Mouse (Mus musculus): ENCODE results near the gene Lrrc55. TPM values are rescaled to one million over a fixed set of nuclear protein-coding genes. Genes with fewer than 3 reads are reported as not detected.

Gene Lrrc55
- total RNA-seq, 2 experiments from 2014 or later, result not detected

DNA sequence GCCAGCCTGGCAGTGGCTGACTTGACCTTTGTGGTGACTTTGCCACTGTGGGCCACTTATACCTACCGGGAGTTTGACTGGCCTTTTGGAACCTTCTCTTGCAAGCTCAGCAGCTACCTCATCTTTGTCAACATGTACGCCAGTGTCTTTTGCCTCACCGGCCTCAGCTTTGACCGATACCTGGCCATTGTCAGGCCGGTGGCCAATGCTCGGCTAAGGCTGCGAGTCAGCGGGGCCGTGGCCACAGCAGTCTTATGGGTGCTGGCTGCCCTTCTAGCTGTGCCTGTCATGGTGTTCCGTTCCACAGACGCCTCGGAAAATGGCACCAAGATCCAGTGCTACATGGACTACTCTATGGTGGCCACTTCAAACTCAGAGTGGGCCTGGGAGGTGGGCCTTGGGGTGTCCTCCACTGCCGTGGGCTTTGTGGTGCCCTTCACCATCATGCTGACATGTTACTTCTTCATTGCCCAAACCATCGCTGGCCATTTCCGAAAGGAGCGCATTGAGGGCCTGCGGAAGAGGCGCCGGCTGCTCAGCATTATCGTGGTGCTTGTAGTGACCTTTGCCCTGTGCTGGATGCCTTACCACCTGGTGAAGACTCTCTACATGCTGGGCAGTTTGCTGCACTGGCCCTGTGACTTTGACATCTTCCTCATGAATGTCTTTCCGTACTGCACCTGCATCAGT lies 60.0 kb downstream of the Lrrc55 start:
- no peak for ATAC-seq (replicated peaks; ENCODE audit: low FRiP score, low TSS enrichment, poor library complexity, severe bottlenecking)

DNA sequence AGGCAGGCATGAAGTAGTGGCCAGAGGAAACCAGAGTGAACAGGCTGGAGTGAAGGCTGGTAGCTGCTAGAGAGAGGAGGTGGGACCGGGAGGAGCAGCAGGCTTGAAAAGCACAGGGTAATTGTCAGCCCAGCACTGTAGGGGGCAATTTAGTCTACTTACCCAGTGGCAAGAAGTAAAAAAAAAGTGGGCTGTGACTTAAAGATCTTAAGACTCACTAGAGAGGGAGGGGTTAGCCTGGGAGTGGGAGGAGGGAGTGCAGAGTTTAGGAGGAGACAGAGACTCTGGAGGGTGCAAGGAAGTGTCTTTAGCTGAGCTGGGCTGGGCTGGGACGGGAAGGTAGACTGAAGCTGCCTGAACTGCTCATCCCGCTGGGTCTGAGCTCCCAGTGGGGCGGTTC lies 60.9 kb downstream of the Lrrc55 start, which contains the start of gene Aplnr:
Gene Aplnr (plus strand): TSS at position 137 of the 400 bp plus-strand sequence.
- ATAC-seq (replicated peaks; ENCODE audit: low FRiP score, low TSS enrichment, poor library complexity, severe bottlenecking), result no peak

DNA sequence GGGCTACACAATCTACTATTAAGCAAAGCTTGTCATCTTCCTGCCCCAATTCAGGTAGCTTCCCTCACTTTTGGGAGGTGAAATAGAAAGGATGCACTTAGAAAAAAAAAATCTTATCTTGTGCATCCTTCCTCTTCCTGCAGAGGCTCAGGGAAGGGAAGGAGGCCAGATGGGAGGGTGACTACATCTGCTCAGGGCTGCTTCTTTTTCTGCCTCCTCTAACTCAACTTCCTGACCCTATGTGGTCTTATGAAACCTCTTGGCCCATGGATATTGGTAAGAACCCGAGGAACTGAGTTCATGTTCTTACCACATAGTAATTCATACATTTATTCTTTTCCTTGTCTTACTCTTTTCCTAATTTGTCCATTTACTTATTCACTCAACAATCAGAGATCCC lies 61.9 kb downstream of the Lrrc55 start:
- ATAC-seq (replicated peaks; ENCODE audit: low FRiP score, low TSS enrichment, poor library complexity, severe bottlenecking), result no peak

DNA sequence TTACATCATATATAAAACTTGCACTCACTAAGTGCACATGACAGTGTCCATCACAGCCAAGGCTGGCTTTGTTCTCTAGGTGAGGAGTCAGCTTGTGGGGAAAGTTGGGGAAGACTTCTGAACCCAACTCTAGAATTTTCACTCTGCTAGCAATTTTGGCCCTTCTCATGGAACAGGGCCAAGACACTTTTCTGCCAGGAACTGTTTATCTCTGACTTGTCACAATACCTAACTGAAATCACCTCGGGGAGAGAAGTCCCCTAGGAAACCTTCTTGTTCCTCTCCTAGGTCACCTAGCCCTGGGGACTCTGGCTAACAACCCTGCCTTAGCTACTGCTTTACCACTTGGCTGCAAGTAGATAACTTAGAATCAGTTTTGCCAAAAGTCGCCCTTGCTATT lies 64.8 kb downstream of the Lrrc55 start:
- peak; percentile 31 for ATAC-seq (replicated peaks; ENCODE audit: low FRiP score, low TSS enrichment, poor library complexity, severe bottlenecking)

DNA sequence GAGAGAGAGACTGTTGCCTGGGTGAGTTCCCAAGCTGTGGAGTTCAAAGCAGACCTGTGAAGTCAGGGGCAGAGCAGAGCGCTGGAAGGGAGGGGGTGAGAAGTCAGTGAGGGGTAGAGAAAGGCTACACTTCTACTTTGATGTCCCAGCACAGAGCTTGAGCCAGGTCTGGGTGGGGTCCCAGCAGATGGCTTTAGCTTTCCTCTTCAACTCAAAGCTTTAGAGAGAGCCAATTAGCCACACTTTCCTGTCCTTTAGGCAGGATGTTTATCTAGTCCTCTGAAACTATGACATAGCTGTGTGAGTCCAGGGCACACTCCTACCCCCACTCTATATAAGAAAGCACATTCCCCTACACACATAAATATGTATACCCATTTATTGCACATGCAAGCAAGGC lies 65.3 kb downstream of the Lrrc55 start:
- peak; percentile 42 for ATAC-seq (replicated peaks; ENCODE audit: low FRiP score, low TSS enrichment, poor library complexity, severe bottlenecking)

DNA sequence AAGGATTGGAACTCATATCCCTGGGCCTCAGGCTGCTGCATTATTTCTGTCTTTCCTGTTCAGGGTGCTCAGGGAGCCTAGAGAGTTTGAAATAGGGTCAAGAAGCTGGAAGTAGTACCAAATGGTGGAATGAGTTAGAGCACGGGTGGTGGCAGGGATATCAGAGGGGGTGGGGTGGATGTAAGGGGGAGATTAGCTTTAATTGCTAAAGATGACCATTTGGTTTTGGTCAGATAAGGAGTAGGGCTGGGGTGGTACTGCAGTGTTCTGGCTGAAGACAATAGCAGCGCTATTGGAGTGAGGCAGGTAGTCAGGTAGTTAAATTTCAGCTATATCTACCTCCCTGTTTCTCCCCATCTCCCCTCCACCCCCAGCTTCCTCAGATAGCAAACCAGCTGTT lies 65.8 kb downstream of the Lrrc55 start:
- ATAC-seq (replicated peaks; ENCODE audit: low FRiP score, low TSS enrichment, poor library complexity, severe bottlenecking), result peak; percentile 76

DNA sequence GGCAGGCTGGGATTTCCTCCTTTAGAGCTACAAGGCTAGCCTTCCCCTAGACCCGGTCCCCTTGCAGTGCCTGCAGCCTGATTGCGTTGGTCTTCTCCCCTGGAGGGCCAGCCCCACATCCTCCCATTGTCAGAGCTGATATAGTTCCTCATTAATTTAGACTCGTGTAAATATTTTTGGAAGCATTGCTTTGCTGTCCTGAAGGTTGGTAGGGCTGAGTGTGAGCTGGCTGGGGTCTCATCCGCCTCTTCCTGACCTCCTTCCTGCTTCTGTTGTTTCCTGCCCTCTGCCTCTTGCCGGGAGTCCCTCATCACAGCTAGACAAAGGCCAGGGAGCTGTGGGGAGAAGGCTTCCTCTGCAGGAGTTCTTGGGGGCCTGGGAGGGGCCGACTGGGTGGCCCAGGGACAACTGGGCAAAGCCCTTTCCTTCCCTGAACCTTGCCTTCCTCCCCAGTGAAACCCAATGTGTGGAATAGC lies 67.5 kb downstream of the Lrrc55 start:
- ATAC-seq (replicated peaks; ENCODE audit: low FRiP score, low TSS enrichment, poor library complexity, severe bottlenecking), result no peak

DNA sequence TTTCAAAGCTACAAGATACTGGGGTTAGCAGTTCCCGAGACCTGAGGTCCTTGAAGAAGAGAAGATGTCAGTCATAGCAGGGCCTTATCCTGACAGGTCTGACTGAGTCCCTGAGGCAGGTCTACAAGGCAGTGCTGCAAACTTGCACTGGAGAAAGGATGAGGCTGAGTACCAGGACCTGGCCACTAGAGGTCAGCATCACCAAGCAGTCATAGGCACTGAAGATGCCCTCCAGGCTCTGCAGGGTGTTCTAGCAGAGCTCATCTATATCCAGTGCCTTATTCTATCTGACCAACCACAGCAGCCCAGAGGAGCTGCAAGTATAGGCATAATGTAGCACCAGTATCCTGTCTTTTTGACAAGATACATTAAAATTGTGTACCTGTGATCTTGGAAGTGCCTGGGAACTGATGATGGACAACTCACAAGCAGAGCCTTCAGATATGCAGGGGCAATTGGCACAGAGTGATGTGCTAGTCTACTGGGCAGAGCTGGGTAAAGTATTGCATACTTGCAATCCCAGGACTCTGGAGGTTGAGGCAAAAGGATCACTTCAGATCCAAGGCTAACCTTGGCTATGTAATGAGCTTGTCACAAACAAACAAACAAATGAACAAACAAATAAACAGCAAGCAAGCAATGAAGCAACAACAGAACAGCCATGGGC lies 73.0 kb downstream of the Lrrc55 start:
- peak; percentile 97 for ATAC-seq (replicated peaks; ENCODE audit: low FRiP score, low TSS enrichment, poor library complexity, severe bottlenecking)

DNA sequence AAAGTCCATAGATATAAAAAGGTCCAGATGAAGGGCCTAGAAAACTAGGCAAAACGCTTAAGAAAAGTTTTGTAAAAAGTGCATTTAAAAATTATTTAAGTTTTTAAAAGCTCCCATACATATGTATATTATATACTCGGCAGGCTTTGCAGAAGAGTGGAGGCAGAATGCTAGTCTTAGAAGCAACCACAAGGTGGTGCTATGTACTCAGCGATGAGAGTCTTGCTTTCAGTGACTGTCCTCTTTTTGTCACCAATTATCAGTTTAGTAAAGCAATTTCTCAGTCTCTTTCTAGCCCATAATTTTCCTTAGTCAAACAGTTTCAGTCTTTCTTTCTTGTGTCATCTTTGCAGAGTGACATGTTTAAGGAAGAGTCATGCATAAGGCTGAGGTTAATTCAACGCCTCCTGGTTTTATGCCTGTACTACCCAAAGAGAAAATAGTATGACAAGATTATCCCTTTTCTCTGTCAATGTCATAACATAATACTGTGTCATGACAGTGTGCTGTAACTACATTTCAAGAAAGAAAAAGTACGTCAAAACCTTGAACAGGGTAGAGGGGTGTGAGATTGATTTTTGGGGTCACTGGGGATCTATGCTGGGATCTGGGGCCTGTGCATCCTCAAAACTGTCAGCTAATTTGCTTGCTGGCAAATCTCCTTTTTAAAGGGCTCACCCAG lies 73.7 kb downstream of the Lrrc55 start:
- peak; percentile 92 for ATAC-seq (replicated peaks; ENCODE audit: low FRiP score, low TSS enrichment, poor library complexity, severe bottlenecking)

Other genes starting within 250 kb of the Lrrc55 start
- not detected in 2 replicates for gene Prg2, start 216.7 kb downstream of the Lrrc55 start, total RNA-seq (2014; fragmentation: Nextera tagmentation)
- 0.85 and 3.2 TPM in 2 replicates for gene Prg2, start 216.7 kb downstream of the Lrrc55 start, total RNA-seq (2017)
- gene Prg3, start 209.0 kb downstream of the Lrrc55 start, total RNA-seq (2014; fragmentation: Nextera tagmentation), result not detected in 2 replicates
- gene Prg3, start 209.0 kb downstream of the Lrrc55 start, total RNA-seq (2017), result not detected in 2 replicates
- gene Ssrp1, start 160.0 kb downstream of the Lrrc55 start, total RNA-seq (2014; fragmentation: Nextera tagmentation), result 245 and 274 TPM in 2 replicates
- 432 and 481 TPM in 2 replicates for gene Ssrp1, start 160.0 kb downstream of the Lrrc55 start, total RNA-seq (2017)
- gene P2rx3, start 159.7 kb downstream of the Lrrc55 start, total RNA-seq (2014; fragmentation: Nextera tagmentation), result 1.1 and 2.0 TPM in 2 replicates
- gene P2rx3, start 159.7 kb downstream of the Lrrc55 start, total RNA-seq (2017), result not detected in 2 replicates
- 0.20 and 1.2 TPM in 2 replicates for gene Tnks1bp1, start 149.2 kb downstream of the Lrrc55 start, total RNA-seq (2014; fragmentation: Nextera tagmentation)
- gene Tnks1bp1, start 149.2 kb downstream of the Lrrc55 start, total RNA-seq (2017), result 0.69 and 1.0 TPM in 2 replicates
- not detected in 2 replicates for gene Aplnr, start 61.0 kb downstream of the Lrrc55 start, total RNA-seq (2014; fragmentation: Nextera tagmentation)
- not detected in 2 replicates for gene Aplnr, start 61.0 kb downstream of the Lrrc55 start, total RNA-seq (2017)
- gene Olfr987, start 142.1 kb upstream of the Lrrc55 start, total RNA-seq (2014; fragmentation: Nextera tagmentation), result not detected in 2 replicates
- gene Olfr987, start 142.1 kb upstream of the Lrrc55 start, total RNA-seq (2017), result not detected in 2 replicates
- not detected in 2 replicates for gene Olfr988, start 166.0 kb upstream of the Lrrc55 start, total RNA-seq (2014; fragmentation: Nextera tagmentation)
- not detected in 2 replicates for gene Olfr988, start 166.0 kb upstream of the Lrrc55 start, total RNA-seq (2017)
- gene Olfr992, start 212.3 kb upstream of the Lrrc55 start, total RNA-seq (2014; fragmentation: Nextera tagmentation), result not detected in 2 replicates
- gene Olfr992, start 212.3 kb upstream of the Lrrc55 start, total RNA-seq (2017), result not detected in 2 replicates
- not detected in 2 replicates for gene Olfr993, start 217.7 kb upstream of the Lrrc55 start, total RNA-seq (2014; fragmentation: Nextera tagmentation)
- gene Olfr993, start 217.7 kb upstream of the Lrrc55 start, total RNA-seq (2017), result not detected in 2 replicates
- gene Olfr994, start 239.3 kb upstream of the Lrrc55 start, total RNA-seq (2014; fragmentation: Nextera tagmentation), result not detected in 2 replicates
- not detected in 2 replicates for gene Olfr994, start 239.3 kb upstream of the Lrrc55 start, total RNA-seq (2017)
- gene Olfr995, start 246.4 kb upstream of the Lrrc55 start, total RNA-seq (2014; fragmentation: Nextera tagmentation), result not detected in 2 replicates
- not detected in 2 replicates for gene Olfr995, start 246.4 kb upstream of the Lrrc55 start, total RNA-seq (2017)

Measured in megakaryocyte-erythroid progenitor cell, adult 5-6 weeks (primary cell).